Mouse (Mus musculus) monocyte, adult 5-6 weeks (primary cell): Measurements from ENCODE around the gene Tgfbr2. TPM values are rescaled to one million over a fixed set of nuclear protein-coding genes. Genes with fewer than 3 reads are reported as not detected.
"Not testable (repeated sequence)": the region's sequence is repeated elsewhere in the genome, so short reads cannot be mapped to it uniquely, and the experiment has no call there.

Experiments
- ATAC-seq: fragments of 153-309, 156-312 bp; replicated peaks from 2 replicates; pipeline ENCODE4 v1.8.0; 2017; ENCODE audit warnings: mild to moderate bottlenecking; ENCODE audit not compliant: low TSS enrichment, insufficient number of reproducible peaks, severe bottlenecking, poor library complexity, low FRiP score
- total RNA-seq: library from RNA; stranded (forward); fragments of 200-1000, 200-491, 200-594 nt; gene quantifications from 3 replicates; pipeline ENCODE4 v1.2.3, GENCODE M21; 2017

Gene Tgfbr2
- total RNA-seq, 1 experiment from 2014 or later = 88.7 TPM

GRCm38 (mm10) chr9:116091101-116091841, 83.9 kb downstream of the Tgfbr2 start:
- no peak for ATAC-seq

- no peak for ATAC-seq
Observed at GRCm38 (mm10) chr9:116090296-116090695, 84.9 kb downstream of the Tgfbr2 start.

GRCm38 (mm10) chr9:116088912-116089311, 86.2 kb downstream of the Tgfbr2 start:
- ATAC-seq = no peak

DNA sequence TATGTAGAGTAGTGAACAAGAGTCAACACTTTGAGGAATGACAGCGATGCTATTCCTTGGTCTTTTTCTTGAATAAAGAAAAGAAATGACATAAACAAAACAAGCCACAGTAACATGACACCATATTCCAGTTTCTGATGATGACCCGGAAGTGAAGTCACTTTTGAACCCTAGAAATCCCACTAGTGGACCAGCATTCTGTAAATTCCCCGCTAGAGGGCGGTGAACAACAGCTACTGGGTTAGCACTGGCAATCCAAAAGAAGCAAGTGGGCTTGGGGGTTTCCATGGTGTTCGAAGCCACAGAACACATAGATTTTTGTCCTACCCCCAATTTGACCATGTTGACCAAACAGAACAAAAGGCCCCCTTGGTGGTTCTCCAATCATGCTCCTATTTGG, 87.3 kb downstream of the Tgfbr2 start:
- ATAC-seq = no peak

DNA sequence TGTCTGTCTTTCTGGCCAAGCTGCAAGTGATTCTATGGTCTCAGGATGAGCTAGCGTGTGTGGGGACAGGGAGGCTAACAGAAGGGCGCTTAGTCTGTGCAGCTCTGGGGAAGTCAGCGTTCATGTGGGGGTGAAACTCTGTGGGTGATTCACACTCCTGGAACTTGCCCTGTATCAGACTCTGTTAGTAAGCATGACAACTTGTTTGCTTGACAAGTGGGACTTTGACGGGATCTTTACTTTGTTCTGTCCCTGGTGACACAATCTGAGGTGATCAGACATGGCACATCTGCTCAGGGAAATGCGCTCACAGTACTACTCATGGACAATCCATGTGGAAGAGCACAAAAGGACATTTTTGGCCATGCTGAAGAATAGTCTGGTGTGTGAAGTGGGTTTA, 87.9 kb downstream of the Tgfbr2 start:
- no peak for ATAC-seq

GRCm38 (mm10) chr9:116085999-116086398, 89.2 kb downstream of the Tgfbr2 start:
- no peak for ATAC-seq

- ATAC-seq = peak; percentile 28
Observed at GRCm38 (mm10) chr9:116084324-116084931, 90.7 kb downstream of the Tgfbr2 start.

GRCm38 (mm10) chr9:116083726-116084323, 91.3 kb downstream of the Tgfbr2 start:
- peak; percentile 64 for ATAC-seq

GRCm38 (mm10) chr9:116083300-116083699, 91.9 kb downstream of the Tgfbr2 start:
- ATAC-seq = no peak

DNA sequence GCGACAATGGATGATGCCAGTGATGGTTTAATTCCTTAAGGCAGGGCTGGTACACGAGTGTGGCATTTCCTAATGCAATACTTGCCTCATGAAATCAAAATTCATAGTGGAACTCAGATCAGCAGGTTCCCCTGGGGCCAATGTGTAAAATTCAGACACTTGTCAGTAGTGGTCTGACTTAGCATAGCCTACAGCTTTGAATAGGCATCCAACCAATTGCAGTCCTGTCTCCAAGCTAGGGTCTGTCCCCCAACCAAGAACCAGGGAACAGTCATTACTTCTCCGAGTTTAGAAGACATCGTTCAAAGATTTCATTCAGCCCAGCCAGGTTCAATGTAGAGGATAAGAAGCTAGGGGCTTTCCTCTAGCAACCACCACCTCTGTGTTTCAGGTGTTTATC, 93.4 kb downstream of the Tgfbr2 start:
- no peak for ATAC-seq

DNA sequence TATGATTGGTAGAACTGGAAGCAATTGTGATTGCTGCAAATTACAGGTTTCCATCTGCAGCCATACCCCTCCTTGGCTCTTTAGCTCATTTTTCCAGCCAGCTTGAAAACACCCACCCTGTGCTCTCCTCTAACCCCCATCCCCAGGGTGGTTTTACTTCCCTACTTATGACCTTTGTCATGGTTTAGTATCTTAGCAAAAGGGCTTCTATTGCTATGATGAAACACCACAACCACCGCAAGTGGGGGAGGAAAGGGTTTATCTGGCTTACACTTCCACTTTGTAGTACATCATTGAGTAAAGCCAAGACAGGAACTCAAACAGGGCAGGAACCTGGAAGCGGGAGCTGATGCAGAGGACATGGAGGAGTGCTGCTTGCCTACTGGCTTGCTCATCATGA, 97.7 kb downstream of the Tgfbr2 start:
- ATAC-seq = peak; percentile 92

DNA sequence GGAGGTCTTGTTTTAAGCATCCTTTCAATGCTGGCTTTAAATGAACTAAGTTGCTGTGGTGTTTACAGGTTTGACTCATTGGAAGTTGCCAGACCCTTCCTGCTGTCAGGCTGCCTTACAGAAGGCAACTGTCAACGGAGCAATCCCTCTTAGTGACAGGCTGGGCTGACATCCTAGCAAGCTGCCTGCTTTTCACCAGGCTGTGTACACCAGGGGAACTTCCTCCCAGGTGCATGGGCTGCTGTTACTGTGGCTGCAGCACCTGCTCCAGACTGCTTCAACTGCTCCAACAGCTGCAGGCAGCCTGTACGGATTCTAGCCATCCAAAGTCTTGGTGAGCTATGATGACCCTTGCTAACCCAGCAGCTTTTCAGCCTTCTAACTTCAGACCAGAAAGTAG, 98.2 kb downstream of the Tgfbr2 start:
- ATAC-seq = no peak

DNA sequence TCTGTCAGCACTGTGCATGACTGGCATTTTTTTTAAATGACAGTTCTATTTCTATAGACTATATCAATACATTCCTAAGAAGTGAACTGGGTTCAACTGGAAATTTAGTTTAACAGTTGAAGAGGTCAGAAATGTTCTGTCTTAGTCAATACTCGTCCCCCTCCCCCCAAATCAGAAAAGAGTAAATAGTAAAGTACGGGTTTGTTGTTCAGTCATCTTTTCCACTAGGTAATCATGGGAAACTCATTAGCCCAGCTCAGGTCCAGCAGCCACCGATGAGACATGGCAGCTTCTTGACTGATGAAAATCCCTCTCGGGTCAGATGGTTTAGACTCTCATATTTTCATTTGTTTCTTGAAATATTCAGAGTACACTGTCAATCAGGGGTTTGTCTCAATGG, 99.0 kb downstream of the Tgfbr2 start:
- ATAC-seq = no peak

DNA sequence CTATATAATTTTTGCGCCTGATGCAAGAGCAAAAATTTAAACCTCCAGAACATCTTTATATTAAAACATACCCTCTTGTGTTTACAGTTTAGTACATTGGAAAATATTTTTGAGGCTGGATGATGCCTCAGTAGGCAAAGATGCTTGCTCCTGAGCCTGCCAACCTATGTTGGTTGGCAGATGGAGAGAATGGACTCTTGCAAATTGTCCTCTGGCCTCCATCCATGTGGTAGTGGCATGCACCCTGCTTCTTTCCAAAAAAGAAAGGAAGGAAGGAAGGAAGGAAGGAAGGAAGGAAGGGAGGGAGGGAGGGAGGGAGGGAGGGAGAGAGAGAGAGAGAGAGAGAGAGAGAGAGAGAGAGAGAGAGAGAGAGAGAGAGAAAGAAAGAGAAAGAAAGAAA, 103.6 kb downstream of the Tgfbr2 start:
- ATAC-seq = not testable (repeated sequence)

DNA sequence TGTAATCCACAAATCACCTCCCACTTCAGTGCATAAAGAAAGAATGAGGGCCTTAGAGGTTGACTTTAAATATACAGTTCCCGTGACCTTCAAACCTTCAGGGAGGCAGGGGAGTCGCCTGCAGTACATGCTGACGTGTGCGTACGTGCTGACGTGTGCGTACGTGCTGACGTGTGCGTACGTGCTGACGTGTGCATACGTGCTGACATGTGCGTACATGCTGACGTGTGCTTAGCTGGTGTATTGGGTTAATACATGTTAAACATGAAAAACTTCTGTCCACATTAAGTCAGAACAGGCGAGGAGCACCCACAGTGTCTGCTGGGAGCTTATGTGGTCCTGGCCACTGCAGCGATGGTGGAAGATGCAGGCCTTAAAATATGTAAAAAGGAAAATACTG, 110.4 kb downstream of the Tgfbr2 start:
- no peak for ATAC-seq

DNA sequence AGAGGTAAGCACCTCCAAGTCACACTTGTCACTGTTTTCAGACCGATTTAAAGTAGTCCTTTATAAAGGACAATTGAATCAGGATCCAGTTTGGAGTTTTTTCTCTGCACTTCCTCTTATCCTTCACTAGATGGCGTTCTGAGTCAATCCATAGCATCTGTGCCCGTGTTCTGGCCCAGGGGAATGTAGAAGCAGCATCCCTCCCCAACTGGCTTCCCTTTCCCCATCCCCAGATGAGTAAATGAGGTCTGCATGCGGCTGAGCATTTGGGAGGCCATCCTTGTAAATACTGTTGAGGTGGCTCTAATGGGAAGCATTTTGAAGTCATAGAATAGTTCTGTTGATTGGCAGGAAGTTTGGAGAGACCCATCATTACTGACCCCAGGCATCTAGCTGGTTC, 114.5 kb downstream of the Tgfbr2 start:
- peak; percentile 32; the same call in 1 of the 2 replicates for ATAC-seq

DNA sequence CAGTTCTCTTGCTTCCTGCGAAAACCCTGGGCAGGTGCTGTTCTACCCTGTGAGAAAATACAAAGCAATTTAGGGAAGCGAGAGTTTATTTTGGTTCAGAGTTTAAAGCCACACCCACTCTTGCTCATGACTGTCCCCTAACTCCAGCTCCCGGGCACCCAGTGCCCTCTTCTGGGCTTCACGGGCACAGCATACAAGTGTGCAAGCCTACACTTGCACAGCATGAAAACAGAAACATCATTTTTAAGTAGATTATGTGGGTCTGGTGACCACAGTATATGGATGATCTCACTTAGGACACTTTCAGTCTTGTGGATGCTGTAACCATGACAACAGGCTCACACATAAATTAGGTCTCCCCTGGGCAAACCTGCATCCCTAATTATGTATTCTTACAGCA, 116.0 kb downstream of the Tgfbr2 start:
- peak; percentile 90 for ATAC-seq

DNA sequence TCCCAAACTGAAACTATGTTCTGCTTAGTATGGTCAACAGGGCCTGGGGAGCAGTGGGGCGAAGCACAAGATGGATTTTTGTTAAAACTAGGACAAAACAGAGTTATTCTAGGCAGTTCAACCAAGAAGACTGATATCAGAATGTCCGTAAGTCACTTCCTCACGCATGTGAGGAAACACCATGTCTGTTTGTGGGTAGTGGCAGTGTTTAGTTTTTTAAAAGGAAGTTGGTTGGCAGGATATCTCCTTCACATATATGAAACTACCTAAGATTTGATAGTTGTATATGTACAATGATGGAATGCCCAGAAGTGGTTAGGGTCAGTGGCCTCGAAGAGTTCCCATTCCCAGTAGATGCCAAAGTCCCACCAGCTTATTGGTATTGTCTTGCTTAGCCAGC, 116.7 kb downstream of the Tgfbr2 start:
- no peak for ATAC-seq

GRCm38 (mm10) chr9:116053976-116054375, 121.2 kb downstream of the Tgfbr2 start:
- no peak for ATAC-seq

DNA sequence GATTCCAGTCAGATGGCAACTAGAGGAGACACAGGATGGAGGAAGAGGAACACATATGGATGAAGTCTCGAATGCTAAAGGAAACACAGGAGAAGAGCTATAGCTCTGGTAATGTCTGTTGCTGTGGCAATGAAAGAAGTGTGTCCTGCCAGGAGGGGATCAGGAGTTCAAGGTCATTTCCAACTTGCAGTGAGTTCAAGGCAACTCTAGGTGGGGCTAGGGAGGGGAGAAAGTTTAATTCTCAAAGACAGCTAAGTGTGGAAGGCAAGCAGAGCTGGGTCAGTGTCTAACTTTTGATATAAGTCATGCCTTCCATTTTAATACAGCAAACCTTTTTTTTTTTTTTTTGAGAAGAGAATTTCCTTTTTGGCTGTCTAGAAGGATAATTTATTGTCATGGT, 125.2 kb downstream of the Tgfbr2 start:
- no peak for ATAC-seq
